Mouse (Mus musculus) urinary bladder, adult 18-20 months (tissue): ENCODE data around the gene Mthfd1l.
A peak's percentile ranks its signal among the peaks of the same experiment; 100 is the strongest.
"Not testable (repeated sequence)": the region's sequence is repeated elsewhere in the genome, so short reads cannot be mapped to it uniquely, and the experiment has no call there.

ENCODE experiments used
- DNase-seq, 2 experiments: peaks; one replicate each; pipeline ENCODE4 v3.0.0; 2022; ENCODE audit warnings: low spot score in 2 of 2, mixed read lengths in 2 of 2

Gene Mthfd1l

DNA sequence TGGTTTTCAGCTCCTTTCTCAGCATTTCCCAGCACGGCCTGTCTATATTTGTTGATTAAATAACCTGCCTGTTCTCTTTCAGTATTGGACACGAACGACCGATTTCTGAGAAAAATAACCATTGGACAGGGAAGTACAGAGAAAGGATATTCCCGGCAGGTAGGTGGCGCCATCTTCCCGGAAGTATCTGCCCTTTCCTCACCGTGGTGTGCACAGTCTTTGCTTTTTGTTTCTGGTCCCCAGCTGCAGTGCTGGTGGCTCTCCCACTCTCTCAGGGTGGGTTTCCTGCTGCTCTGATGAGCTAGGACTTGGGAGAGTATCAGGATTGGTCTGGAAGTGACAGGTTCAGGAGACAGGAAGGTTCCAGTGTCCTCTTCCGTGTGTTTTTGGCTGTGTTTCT, 68.8 kb downstream of the Mthfd1l start:
- DNase-seq, result peak in 1 of 2 experiments; percentile 37

DNA sequence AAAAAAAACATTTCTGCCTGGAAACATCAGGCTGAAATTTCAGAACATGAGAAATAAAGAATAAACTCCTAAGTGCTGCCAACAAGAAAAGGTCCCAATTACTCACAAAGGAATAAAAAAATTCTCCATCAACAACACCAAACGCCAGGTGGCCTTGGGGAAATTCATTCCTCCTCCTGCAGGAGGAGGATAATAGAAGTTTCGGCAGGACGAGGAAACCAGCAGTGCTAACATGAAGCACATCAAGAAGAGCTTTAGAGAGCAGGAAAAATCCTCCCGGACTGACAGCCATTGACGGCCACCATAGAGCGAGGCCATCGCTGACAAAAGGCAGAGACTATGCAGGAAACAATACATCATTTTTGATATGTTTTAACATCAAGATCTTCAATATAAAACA, 71.5 kb downstream of the Mthfd1l start:
- no peak for DNase-seq

DNA sequence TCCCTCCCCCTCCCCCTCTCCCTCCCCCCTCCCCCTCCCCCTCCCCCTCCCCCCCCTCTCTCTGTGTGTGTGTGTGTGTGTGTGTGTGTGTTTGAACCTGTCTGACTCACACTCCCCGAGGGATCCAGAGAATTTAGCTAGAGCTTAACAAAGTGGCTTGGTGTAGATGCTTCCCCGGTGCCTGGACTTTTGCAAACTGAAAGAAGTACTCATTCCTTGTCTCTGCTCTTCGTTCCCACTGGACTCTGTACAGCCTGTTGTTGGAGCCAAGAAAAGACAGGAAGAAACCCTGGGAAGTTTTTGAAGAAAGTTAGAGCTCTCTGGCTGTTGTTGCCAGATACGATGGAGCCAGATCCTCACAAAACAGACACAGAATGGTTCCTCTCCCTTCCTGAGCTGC, 73.6 kb downstream of the Mthfd1l start:
- no peak for DNase-seq

DNA sequence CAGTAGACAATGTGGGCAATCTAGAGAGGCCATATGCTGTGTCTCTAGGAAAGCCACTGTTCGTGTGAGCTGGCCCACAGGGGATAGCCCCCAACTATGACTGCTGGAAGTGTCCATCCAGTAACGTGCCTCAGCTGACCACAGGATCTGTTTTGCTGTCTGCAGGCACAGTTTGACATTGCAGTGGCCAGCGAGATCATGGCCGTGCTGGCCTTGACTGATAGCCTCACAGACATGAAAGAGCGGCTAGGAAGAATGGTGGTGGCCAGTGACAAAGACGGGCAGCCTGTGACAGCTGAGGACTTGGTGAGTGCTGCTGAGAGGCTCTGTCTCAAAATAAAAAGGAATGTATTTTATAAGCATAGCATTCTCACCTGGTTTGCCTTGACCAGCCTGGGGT, 74.7 kb downstream of the Mthfd1l start:
- DNase-seq, result no peak

DNA sequence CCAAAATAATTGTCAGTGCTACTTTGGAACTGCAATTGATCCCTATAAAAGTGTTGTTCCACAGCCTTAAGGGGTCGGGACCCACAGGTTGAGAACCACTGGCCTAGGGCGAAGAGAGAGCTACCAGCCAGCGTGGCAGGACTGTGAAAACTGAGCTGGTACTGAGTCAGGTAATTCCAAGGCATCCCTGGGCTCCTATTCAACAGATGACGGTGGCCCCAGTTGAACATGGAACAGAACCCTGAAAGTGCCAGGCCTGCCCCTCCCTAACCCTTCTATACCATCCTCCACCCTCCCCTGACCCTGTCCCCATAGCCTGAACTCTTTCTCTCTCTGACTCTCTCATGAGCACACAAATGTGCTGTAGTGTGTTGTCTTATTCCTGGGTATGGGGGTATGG, 77.3 kb downstream of the Mthfd1l start:
- DNase-seq, result no peak

DNA sequence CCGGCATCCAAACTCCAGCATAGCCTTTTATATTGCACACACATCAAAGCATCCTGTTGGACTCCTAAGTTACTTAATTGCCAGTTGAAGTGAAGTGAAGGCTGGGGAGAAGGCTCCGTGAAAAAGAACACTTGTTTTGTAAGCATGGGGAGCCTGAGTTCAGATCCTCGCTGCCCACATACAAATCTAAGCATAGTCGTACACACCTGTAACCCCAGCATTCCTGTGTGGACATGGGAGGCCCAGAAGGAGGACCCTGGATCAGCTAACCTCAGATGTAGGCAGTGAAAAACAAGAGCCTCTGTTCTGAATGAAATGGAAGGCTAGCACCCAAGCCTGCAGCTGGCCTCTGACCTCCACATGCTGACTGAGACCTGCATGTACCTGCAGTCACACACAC, 79.8 kb downstream of the Mthfd1l start:
- no peak for DNase-seq

DNA sequence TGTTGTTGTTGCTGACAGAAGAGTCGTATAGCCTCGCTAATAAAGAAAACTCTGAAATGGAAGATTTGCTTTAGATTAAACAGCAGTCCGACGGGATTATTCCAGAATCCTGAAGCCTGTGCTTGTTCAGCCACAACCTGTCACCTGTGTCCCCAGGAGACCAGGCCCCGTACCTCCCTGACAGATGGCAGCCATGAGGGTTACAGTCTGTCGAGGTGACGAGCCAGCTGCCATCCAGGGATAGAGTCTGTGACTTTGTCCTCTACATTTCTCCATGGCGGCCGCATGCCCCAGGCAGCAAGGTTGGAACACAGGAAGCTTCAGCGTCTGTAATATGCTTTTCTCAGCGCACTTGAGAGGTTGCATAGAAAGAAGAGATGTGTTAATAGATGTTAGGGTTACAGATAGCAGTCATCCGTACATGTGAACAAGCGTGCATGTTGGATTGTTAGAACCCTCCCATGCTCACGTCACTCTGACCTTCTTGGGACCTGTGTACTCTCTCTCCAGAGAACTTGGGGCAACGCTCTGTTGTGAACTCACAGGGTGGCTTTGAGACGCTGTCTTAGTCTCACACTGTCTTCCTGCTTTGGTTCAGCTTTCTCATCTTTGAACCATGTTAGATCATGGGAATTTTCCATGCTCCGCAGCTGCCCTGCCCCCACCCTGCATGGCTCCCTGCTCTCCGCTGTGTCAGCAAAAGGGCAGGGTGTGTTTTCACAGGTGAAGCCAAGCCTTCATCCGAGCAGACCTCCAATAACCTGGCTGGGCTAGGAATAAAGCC, 80.6 kb downstream of the Mthfd1l start:
- no peak for DNase-seq

DNA sequence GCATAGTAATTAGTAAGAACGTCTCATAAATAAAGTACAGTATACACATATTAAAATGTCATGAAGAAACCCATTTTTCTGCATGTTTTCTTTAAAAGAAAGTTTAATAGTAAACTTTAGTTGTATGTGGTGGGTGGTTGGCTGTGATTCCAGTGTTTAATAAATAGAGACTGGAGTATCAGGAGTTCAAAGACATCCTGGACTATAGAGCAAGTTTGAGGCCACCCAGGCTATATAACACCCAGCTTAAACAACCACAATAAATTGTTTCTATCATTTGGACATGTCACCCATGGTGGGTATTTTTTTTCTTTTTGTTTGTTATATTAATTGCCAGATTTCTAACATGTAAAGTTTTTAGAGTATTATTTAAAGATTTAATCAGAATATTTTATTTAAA, 81.7 kb downstream of the Mthfd1l start:
- no peak for DNase-seq

DNA sequence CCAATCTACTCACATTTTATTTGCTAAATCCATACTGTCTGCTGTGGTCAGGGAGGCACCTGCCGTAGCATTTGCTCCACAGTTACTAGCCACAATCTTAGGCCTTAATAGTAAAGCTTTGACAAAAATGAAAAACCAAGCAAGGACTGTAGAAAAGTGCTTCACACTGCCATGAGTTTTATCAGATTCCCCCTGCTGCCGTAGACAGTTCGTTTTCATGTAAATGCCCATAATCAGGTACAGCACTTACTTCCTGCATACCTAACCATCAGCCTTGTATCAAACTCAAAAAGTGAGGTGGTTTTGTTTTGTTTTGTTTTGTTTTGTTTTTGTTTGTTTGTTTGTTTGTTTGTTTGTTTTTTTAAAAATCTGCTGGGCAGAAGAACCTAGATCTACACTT, 84.5 kb downstream of the Mthfd1l start:
- no peak for DNase-seq

DNA sequence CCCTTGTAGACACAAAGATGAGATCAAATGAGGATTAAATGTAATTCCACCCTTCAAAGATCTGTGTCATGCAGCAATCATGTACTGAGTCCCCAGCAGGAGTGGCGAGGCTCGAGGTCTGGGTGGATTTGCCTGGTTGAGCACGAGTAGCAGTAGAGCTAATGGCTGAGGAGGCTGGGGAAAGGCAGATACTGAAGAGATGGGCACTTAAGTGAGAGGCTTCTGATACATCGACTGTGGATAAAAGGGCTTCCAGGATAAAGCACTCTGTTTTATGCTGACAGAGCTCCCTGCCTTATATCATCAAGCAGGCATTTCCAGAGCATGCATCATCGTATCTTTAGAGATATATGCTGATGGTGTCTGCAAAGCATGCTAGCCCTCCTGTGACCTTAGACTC, 84.9 kb downstream of the Mthfd1l start:
- no peak for DNase-seq

DNA sequence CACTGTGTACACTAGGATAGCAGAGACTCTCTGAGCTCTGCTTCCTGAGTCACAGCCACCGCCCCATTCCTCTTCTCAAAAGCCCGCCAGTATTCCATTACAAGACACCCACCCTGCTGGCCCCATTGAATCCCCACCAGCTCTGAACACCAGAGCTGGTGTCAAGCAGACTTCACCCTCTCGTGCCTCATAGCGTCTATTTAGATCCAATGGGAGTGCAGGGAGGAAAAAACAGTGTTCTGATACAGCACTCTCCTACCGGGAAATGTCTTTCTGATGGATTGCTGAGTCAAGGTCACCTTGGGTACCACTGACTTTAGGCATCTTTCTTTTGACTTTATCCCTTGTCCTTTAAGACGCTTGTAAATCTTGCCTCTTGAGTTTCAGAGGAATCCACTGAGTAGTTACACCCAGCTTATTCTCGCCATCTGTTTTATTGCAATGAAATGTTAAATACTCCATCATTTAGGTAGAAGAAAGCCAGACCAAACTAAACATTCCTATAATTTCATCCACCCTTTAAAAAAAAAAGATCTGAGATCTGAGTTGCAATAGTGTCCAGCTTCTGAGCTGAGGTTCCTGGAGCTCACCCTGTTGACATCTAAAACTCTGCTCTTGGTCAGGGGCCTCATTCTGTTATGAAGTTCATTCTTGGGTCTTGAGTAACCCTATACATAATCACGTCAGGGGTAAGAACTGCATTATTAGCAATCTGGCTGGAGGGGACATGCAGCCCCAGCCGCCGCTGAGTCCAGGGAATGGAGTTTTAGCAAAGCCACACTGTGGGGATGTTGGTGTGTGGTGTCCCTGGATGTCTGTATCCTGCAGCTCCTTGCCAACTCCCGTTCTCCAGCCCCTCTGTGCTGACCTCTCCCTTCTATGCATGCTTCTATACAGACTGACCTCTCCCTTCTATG, 88.4 kb downstream of the Mthfd1l start:
- no peak for DNase-seq

DNA sequence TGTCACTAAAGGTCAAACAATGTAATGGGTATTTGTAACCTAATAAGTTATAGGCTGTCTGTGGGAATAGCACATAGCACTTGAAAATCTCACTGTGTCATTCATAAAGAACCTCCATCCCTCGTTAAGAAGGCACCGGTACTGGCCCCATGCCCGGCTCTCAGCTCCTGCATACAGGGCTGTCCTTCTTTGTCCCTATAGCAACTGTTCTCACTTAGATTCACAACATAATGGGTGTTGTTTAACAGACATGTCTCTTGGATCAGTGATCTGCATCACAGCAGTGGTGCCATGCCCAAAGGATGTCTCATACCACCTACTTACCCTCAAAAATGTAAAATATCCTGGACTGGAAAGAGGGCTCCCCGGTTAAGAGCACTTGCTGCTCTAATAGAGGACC, 90.6 kb downstream of the Mthfd1l start:
- no peak for DNase-seq

DNA sequence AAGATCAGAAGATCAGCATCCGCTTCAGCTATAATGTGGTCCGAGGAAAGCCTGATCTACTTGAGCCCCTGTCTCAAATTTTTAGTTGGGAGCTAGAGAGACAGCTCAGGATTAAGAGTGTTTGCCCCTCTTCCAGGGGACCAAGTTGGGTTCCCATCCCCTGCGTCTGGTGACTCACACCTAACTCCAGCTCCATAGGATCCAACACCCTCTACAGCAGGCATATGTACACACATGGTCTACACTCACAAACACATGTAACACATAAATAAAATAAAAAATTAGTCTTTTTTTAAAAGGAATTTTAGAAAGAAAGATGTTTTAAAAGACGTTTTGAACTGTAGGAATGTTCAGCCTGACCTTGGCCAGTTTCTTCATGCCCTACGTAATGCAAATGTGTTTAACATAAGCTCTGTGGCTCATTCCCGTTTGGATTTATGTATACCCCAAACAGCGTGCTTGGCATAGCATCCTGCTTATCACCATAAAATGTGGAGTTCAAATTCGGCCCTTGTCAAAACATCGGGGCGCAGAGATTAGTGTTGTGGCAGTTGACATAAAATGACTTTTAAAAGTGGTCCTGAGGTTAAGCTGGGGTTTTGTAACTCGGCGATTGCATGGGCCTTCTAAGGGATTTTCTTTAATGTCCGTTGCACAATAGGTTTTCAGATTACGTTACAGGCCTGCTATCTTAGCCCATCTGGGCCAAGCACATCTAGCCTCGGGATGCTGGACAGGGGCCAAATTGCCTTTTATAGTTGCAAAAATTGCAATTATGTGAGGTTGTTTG, 92.6 kb downstream of the Mthfd1l start:
- peak in 1 of 2 experiments; percentile 34 for DNase-seq

DNA sequence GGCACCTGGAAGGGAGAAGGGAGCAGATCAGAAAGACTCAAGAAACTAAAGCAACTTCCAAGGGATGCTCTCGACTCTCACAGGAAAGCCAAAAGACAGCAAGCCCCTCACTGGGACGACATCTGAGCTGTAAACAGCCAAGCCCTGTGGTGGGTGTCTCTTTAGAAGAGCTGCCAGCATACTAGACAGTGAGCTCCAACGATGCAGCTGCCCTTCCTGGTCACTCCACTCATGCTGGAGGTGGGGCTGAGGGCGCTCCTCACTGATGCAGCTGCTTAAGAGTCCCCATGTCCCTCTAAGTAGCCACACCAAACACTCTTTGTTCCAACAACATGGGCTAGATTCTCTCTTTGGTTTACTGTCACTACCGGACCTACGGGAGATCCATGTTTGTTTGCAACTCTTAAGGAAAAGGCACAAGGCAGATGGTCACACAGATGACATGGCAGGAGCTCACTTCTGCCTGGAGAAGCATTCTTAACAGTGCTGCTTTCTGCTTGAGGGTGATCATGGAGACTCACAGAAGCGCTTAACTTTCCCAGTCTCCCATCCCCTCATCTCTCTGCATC, 96.4 kb downstream of the Mthfd1l start:
- DNase-seq, result no peak

DNA sequence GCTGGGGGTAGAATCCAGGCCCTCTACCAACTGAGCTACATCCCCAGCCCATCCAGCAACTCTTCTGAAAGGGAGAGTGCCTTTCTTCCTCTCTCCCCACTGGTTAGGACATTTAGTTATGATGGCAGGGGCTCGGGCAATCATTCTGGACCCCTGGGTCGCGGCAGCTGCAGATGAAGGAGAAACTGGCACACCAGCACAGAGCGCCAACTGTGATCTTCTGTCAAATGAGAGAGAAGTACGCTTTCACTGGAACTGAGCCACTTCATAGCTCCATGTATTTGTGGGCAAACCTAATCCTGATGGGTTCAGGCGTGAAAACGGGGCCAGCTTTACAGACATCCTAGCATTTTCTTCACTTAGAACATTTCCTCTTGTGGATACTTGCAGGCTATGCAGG, 97.1 kb downstream of the Mthfd1l start:
- DNase-seq, result no peak

DNA sequence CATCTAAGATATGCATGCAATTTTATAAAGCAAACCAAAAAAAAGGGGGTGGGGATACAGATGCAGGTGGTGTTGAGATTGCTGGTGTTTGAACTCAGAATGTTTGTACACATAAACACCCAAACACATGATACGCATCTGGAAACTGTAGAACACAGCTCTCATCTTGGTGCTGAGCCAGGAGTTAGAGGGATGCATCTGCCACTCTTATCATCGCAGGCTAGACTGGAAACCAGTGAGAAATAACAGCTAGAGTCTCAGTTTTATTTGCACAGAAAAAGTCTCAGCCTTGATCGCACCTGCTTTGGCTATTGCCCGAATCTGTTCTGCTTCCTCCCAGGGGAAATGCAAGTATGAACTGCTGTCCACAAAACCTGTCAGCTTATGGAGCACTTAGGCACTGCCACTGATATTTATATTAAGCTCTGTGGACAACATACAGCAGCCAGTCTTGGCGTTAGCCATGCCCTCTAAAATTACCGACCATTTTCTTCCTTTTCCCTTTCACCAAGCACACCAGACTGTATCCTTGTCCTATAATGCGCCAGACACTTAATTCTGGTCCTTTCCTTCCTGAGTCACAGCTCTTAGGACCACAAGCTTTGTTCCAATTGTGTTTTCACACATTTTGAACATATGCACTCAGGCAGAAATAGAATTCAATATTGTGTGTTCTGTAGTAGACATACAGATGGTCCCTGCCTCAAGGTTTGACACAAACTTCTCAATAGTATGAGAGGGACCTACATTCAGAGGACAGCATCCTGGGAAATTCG, 98.3 kb downstream of the Mthfd1l start:
- no peak for DNase-seq

DNA sequence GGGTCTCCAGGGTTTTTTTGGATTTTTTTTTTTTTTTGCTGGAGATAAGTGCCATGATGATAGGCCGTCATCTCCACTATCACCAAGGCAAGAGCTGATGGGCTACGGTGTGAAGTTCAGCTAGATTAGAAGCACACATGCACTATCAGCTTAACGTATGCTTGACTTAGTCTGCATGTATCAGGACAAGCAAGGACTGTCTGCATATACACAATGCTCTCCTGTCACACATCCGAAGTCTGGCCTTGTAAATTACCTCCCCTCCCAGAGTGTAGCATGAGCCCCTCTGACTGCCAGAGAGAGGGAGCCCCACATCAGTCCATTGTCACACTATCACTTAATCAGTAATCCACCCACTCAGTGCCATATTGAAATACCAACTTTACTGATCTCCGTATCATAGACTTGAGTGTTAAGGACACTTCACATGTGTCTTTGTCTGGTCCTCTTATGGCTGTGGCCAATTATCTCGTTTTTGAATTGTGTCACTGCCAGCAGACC, 99.0 kb downstream of the Mthfd1l start:
- no peak for DNase-seq

DNA sequence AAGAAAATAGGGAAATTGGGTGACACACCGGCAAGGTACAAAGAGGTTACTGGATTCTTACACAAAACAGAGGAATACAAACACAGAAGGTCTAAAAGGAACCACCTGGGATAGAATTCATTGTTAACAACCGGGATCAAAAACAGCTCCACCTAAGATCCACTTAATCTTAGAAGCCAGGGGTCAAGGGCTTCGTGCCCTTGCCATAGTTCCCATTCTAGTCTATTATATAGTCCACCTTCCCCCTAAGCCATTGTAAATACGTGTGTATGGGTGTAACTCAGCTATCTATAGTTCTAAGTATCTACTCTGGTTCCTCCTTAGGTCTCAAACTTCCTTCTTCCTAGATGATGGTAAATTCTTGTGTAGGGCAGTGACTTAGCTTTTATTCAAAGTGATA, 99.6 kb downstream of the Mthfd1l start:
- DNase-seq, result not testable (repeated sequence)

DNA sequence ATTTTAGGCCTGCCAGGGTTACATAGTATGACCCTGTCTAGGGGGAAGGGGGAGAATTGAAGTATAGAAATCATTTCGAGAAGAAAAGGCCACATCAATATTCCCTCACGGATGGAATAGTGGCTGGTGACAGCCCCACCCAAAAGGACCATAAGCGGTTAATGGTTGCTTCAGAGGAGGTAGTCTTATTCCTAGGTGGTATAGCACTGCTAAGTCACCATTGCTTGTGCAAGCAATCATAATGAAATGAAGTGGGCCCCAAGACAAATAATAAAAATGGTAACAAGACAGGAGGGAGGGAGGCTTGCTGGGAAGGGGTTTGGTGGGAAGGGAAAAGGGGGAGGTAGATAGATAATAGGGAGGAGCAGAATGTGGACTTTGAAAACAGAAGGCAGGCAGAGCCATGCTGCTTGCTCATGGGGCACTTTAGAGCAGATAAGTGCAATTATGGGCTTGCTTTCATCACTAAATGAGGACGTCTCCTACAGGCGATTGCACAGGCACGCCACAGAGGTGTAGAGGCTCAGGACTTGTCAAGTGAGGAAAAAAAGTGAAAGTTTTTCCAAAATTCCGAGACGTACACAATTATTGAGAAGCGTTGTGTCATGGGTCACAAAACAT, 105.4 kb downstream of the Mthfd1l start:
- DNase-seq, result no peak

DNA sequence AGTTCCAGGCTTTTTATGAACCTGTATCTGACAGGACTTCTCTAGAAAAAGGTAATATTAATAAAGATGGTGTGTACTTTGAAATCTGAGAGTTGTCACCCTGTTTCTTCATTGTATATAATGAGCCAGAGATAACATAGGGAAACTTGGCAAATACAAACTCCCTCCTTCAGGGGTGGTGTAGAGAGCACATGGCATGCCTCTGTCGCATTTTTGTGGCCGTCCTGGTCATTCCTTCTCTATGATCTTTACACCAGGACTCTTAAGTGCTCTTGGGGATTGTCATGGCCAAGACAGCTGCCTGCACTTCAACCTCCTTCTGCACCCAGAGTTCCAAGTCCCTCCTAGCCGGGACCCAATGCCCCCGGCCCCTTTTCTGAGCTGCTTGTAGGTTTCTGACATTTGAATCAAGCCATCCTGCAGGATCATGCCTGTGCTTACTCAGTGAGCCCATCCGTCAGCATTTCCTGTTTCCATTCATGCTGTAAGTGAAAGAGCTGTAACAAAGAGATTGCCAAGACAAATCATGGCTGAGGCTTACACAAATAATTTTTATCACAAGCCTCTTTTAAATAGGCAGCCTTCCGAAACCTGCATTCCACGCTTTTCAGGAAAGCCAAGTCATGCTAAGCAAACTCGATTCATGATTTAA, 106.2 kb downstream of the Mthfd1l start:
- DNase-seq, result no peak
